In the genomic region with DNA sequence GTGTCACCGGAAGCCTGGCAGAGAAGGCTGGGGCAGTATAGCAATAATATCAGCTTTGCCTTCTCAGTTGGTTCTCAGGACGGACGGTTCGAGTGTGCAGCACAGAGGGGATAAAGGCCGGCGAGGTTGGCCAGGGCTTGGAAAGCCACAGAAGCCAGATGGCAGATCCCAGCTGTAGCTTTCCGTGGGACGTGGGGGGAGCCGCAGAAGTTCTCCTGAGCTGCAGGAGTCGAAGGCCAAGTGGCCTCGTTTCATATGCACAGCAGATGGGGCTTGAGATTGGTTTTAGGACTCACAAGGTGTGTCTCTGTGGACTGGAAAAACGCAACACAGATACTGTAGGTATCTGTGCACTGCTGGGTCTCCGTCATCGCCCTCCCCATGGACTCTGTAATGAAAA, we compare ENCODE assay signal across 13 mouse cellular contexts.
DNase-seq lines count a peak whose midpoint lies in the region.
"Had no signal": no experiment of that assay in that cellular context is flagged by ENCODE, and none has a peak within 500 bp of the region (broad histone marks: within the 10 kb centered on the region; RNA-seq: fewer than 3 reads in every experiment).

No protein-coding gene starts in this region.

- peak; percentile 80 for DNase-seq in left cerebral cortex, postnatal 4 days
- DNase-seq in left cerebral cortex, adult 11 months (ENCODE audit: low spot score): no peak
- DNase-seq in cerebellum, adult 11 months: peak; percentile 66
- peak; percentile 79 for DNase-seq in cerebellum, adult 9-10 months
- DNase-seq in cerebellum, postnatal 36 days: peak; percentile 57 to 70
- no peak for DNase-seq in layer of hippocampus, adult 9-10 months (ENCODE audit: low spot score)
- no peak for DNase-seq in kidney, postnatal 4 days
- DNase-seq: adrenal gland, postnatal 10 days; heart, adult 2 months; kidney, adult 8-10 months; lung, adult 18-20 months; retina, postnatal 1 day; right cerebral cortex, postnatal 14 days had no signal

- intact Hi-C loops in left cerebral cortex, postnatal 4 days (cut with DNase I): no loop called here

Comparison
In these comparisons a context has a peak if more than half of its experiments do, and no peak if none do; other contexts are left out.
1. DNase-seq: peak in left cerebral cortex, postnatal 4 days (single experiment), cerebellum, adult 11 months (single experiment), cerebellum, adult 9-10 months (single experiment) and cerebellum, postnatal 36 days (2 of 2); none in left cerebral cortex, adult 11 months (single experiment), layer of hippocampus, adult 9-10 months (single experiment) and kidney, postnatal 4 days (0 of 2).